Mouse (Mus musculus) spleen, postnatal 4 days (tissue): ENCODE measurements at regions not wholly inside any gene's neighbourhood (a gene's known extent, or its start where the extent isn't known, plus 50 kb on each side); places are given as distances from the start of the nearest gene placed in this dataset.
"Not testable (repeated sequence)": the region's sequence is repeated elsewhere in the genome, so short reads cannot be mapped to it uniquely, and the experiment has no call there.

Experiments used
- DNase-seq, 2 experiments: peaks; one replicate each; pipeline ENCODE4 v3.0.0; 2022; ENCODE audit warnings: low spot score in 2 of 2

DNA sequence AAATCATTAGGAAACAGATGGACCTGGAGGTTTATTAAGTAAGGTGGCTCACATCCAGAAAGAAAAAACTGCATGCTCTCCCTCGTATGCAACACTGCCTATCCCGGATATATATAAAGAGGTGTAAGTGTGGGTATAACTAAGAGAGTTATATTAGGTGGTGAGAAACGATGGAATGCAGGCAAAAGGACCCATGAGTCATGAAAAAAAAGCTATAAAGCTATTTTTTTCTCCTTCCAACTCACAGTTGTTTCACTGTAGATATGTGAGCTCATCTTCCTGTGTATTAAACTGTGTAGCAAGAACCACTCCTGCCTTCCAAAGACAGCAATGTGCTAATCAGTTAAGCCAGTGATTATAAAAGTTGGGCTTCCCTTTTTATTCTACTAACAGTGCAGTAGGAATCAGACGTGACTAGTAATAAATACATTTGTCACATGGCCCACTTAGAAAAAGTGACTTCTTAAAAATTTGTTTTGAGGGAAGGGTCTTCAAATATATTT is 51.4 kb upstream of the Bdh1 start:
- DNase-seq, result not testable (repeated sequence)

DNA sequence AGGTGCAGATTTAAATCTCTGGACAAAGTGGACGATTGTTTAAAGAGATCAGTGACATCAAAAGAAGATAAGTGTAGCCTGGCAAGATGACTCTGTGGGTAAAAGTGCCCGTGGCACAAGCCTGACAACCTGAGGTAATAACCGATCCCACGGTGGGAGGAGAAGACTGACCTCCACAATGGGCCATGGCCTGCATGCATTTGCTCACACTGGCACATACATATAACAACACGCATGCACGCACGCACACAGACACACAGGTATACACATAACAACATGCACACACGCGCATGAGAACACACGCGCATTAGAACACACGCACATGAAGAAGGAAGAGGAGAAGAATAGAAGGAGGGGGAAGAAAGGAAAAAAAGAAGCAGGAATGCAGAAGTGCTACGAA is 52.2 kb upstream of the Bdh1 start:
- DNase-seq, result peak in 1 of 2 experiments; percentile 53

DNA sequence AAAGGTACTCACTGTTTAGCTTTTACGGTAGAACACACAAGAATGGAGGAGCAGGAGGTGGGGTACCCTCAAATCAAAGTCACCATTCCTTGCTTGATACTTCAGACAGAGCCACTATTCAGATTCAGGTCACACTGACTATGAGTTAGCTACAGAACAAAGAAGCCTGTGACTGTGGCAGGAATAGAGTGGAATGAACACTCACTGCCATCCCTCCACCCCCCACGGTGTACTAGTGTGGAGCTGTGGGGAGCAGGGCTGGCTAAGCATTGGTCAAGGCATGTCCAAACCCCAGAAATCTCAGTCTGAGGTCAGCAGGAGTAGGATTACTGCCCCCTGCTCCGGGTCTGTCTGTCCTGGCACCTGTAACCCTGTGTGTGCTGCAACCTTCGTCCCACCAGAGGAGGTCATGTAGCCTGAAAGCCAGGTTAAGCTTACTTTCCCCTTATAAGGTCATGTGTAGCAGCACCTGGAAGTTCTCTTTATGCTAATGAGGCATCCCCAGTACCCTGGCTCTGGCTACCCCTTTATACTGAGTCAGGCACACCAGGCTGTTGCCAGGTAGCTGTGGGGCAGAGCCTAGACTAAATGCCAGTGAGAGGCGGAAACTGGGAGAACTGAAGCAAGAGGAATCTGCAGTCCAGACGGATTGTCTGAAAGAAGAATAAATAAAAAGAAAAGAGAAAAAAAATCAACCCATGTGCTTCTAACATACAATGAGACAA is 53.1 kb upstream of the Apod start:
- DNase-seq, result peak in 1 of 2 experiments; percentile 51

DNA sequence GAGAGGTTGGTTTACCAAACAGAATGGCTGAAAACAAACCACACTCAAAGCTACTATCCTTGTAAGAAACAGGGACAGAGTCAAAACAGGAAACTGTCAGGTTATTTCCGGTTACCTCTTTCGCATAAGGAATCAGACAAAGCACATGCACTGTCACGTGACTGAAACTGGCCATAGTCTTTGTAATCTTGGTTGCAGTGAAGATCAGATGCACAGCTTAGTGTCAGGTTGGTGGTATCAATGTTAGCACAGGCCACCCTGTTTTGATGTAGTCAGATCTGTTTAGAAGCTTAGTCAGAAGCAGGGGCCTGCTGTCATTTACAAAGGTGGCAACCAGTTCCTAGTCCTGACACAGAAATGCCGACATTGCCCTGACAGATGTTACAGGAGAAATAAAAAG is 51.4 kb upstream of the Apod start:
- DNase-seq, result peak in 1 of 2 experiments; percentile 43

DNA sequence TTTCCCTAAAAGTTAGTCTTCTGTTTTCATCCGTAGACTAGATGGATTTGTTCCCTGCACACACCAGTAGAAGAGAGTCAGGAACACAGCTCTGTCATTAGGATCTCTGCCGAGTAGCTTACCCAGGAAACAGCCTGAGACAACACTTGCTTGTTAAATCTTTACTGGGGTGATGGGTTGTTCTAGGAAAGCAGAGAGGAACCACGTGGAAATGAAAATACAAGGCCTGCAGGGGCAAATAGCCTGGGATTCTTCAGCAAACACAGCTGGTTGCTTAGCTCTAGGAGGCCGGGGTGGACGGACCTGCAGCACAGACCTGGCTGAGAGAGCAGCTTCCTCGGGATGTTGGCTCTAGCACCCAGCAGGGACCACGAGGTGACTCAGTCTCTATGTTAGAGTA is 49.9 kb upstream of the Apod start:
- DNase-seq, result no peak
